Mouse (Mus musculus) hindbrain, embryonic 11.5 days (tissue): ENCODE results near the gene Thbs4. TPM values are rescaled to one million over a fixed set of nuclear protein-coding genes. Genes with fewer than 3 reads are reported as not detected.

Experiments used
- ATAC-seq: fragments of 200-750 bp; cut with Nextera tagmentation; 2 replicates; pipeline ENCODE4 v1.8.0; 2017; ENCODE audit warnings: mild to moderate bottlenecking, moderate TSS enrichment, moderate library complexity; ENCODE audit not compliant: low FRiP score
- DNase-seq: peaks from one replicate; pipeline ENCODE4 v3.0.0-alpha.2; 2015; ENCODE audit warnings: low spot score
- H3K27ac ChIP-seq: fragments of 300-500 bp; sonication (generic); 2 replicates; pipeline ENCODE4 v1.5.1; 2014; ENCODE audit warnings: mild to moderate bottlenecking, low read depth, low read length
- H3K27me3 ChIP-seq: fragments of 300-500 bp; sonication (generic); 2 replicates; pipeline ENCODE4 v1.6.1; 2014; ENCODE audit warnings: mild to moderate bottlenecking, low read length, moderate library complexity, mixed read lengths; ENCODE audit not compliant: control insufficient read depth, insufficient read depth
- H3K36me3 ChIP-seq: fragments of 300-500 bp; sonication (generic); 2 replicates; pipeline ENCODE4 v1.6.1; 2014; ENCODE audit warnings: mild to moderate bottlenecking, low read length, moderate library complexity, mixed read lengths; ENCODE audit not compliant: control insufficient read depth, insufficient read depth
- H3K4me1 ChIP-seq: fragments of 300-500 bp; sonication (generic); replicated peaks from 2 replicates; pipeline ENCODE4 v1.6.1; 2014; ENCODE audit warnings: low read length, mixed read lengths; ENCODE audit not compliant: control insufficient read depth, insufficient read depth
- H3K4me2 ChIP-seq: fragments of 300-500 bp; sonication (generic); replicated peaks from 2 replicates; pipeline ENCODE4 v1.6.1; 2014; ENCODE audit warnings: mild to moderate bottlenecking, low read depth, low read length
- H3K4me3 ChIP-seq: fragments of 300-500 bp; sonication (generic); 2 replicates; pipeline ENCODE4 v1.5.1; 2014; ENCODE audit warnings: low read depth, low read length
- H3K9ac ChIP-seq: fragments of 300-500 bp; sonication (generic); 2 replicates; pipeline ENCODE4 v1.6.1; 2014; ENCODE audit warnings: low read depth, low read length
- H3K9me3 ChIP-seq: fragments of 300-500 bp; sonication (generic); 2 replicates; pipeline ENCODE4 v1.6.1; 2016; ENCODE audit warnings: low read length; ENCODE audit not compliant: control insufficient read depth
- WGBS: fragments of 180-500 bp; shearing (Covaris S2); extraction: QIAGEN DNeasy Blood & Tissue Kit; methylation state at CpG from one replicate; pipeline ENCODE4 v1.1.7; 2014; 5-methylcytosine and 5-hydroxymethylcytosine counted together
- polyA plus RNA-seq: library from polyadenylated mRNA; unstranded; fragments of >200 nt; fragmentation: Nextera tagmentation; extraction: Ambion mirVana; gene quantifications from 2 replicates; pipeline ENCODE4 v1.2.1, GENCODE M21; 2014

Gene Thbs4
- polyA plus RNA-seq, 1 experiment from 2014 or later, result 2.1 TPM

DNA sequence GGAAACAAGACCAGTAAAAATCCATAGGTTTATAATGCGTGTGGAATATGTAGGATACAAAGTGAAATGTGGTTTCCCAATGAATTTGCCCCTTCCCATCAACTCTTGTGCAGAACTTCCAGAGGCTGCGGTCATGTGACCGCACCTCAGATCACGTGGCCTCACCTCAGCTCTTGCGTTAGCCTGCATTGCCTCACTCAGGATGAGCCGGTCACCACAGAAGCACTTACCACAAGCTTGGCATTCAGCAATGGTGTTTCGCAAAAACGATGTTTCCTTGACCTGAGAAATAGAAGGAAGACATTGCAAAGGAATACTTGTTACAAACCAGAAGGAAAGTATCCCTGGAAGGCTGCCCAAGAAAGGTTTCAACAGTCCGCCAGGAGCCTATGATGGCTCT, 19.7 kb downstream of the Thbs4 start:
- no peak overlapping the region for H3K27ac ChIP-seq
- no peak overlapping the region for H3K4me3 ChIP-seq
- no peak overlapping the region for H3K9ac ChIP-seq
- H3K9me3 ChIP-seq, result no peaks in the 10 kb centered on the region
- no peak for DNase-seq
- H3K4me1 ChIP-seq, result no peaks in the 10 kb centered on the region
- H3K36me3 ChIP-seq, result no peaks in the 10 kb centered on the region
- WGBS, result 90% methylated on average over 9 of the region's 9 CpGs
- H3K27me3 ChIP-seq, result no peaks in the 10 kb centered on the region
- ATAC-seq, result no peak
- no peak overlapping the region for H3K4me2 ChIP-seq

DNA sequence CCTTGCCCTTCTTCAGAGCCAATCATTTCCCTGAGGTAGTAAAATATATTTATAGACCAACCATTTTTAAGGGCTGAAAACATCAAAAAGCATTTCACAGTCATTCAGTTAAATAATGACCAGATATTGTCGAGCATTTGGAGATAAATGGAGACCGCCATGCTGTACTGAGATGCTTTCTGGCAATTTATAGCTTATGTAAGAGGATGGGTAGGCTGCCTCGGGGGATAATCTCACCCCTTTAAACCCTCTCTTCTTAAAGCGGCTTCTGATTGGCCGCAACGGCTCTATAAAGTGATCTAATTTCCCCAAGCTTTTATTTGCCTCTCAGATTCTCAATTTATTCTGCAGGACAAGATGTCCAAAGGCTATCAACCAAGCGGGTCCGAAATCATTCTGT, 22.1 kb downstream of the Thbs4 start:
- no peaks in the 10 kb centered on the region for H3K27me3 ChIP-seq
- H3K4me1 ChIP-seq, result no peaks in the 10 kb centered on the region
- H3K9ac ChIP-seq, result no peak overlapping the region
- ATAC-seq (no peak), DNase-seq (no peak)
- WGBS, result 90% methylated on average over 8 of the region's 8 CpGs
- no peak overlapping the region for H3K27ac ChIP-seq
- H3K36me3 ChIP-seq, result no peaks in the 10 kb centered on the region
- no peaks in the 10 kb centered on the region for H3K9me3 ChIP-seq
- H3K4me2 ChIP-seq, result no peak overlapping the region
- H3K4me3 ChIP-seq, result no peak overlapping the region

DNA sequence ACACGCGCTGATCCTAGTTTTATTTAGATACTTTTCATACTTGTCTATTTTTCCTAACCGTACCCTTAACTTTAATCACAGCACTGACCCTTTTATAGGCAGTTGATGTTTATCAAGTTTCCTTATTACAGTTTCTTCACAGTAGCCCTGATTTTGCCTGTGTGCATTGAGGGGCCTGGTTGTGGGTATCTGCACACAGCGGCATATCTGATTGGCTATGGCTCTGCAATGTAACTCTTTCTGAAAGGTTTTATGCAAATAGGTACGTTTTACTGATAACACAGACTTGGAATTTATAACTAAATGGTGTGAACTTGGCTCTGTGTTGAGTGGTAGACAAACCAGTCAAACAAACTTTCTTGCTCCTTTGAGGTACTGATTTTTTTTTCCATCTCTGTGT, 23.1 kb downstream of the Thbs4 start:
- no peaks in the 10 kb centered on the region for H3K36me3 ChIP-seq
- H3K27me3 ChIP-seq, result no peaks in the 10 kb centered on the region
- no peak overlapping the region for H3K4me2 ChIP-seq
- no peaks in the 10 kb centered on the region for H3K9me3 ChIP-seq
- DNase-seq (no peak), ATAC-seq (no peak)
- H3K4me3 ChIP-seq, result no peak overlapping the region
- no peak overlapping the region for H3K9ac ChIP-seq
- H3K27ac ChIP-seq, result no peak overlapping the region
- H3K4me1 ChIP-seq, result no peaks in the 10 kb centered on the region
- 91% methylated on average over 5 of the region's 5 CpGs for WGBS

DNA sequence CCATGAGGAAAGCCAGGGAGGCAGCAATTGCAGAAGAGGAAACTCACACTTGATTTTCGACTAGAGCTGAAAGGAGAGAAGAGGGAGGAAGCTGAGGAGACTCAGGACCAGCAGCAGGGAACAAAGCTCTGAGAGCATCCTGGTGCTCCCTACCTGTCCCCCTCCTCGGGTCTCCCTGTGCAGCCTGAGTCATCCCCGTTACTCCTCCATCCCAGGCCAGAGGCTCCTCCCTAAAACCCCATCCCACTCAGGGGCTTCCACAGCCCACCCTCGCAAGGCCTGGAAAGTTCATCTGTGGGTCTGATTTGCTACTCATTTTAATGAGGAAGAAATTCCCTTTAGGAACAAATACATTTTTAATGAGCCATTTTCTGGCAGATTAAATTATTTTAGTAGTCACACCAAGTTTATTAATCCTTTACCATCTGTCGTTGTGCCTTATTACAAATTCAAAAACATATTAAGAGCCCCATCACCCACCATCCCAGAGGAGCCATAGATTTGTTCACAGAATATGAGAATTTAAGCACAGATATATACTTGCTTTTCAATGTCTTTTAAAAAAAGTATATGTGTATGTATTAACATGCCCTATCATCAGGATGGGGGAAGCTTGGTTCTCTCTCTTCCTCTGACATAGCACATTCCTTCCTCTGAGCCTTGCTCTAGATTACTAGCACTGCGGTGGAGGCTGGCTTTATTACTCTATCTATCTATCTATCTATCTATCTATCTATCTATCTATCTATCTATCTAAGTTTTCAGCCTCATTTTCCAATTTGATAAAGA, 29.0 kb downstream of the Thbs4 start:
- whole genome bisulfite sequencing, result 84% methylated on average over 6 of the region's 6 CpGs
- no peak for ATAC-seq
- no peaks in the 10 kb centered on the region for H3K36me3 ChIP-seq
- H3K27me3 ChIP-seq, result no peaks in the 10 kb centered on the region
- no peaks in the 10 kb centered on the region for H3K9me3 ChIP-seq
- H3K27ac ChIP-seq, result no peak overlapping the region
- H3K4me1 ChIP-seq, result no peaks in the 10 kb centered on the region
- no peak overlapping the region for H3K4me2 ChIP-seq
- DNase-seq, result no peak
- H3K9ac ChIP-seq, result no peak overlapping the region
- no peak overlapping the region for H3K4me3 ChIP-seq

DNA sequence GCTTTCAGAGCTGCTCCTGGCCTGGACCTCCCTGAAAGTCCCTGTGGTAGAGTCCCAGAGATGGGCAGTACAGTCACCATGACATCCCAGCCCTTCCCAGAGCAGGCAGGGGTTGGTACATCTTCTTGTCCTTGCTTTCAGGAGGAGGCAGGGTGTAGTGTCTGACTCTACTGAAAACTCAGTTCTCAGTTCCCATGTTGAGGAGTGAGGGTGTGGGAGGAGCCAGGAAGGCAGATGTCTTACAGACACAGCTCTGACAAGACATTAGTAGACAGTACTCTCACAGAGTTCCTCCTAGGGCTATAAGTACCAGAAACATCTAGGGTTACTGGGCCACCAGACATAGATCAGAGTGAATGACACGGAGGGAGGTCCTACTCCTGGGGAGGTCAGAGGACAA, 32.3 kb downstream of the Thbs4 start:
- Histone ChIP-seq H3K4me2 (no peak overlapping the region), H3K9me3 (no peaks in the 10 kb centered on the region), H3K9ac (no peak overlapping the region), H3K27ac (no peak overlapping the region), H3K36me3 (no peaks in the 10 kb centered on the region), H3K4me1 (no peaks in the 10 kb centered on the region), H3K4me3 (no peak overlapping the region), H3K27me3 (no peaks in the 10 kb centered on the region)
- WGBS, result 64% methylated on average over 1 of the region's 1 CpGs
- no peak for ATAC-seq
- DNase-seq, result no peak

DNA sequence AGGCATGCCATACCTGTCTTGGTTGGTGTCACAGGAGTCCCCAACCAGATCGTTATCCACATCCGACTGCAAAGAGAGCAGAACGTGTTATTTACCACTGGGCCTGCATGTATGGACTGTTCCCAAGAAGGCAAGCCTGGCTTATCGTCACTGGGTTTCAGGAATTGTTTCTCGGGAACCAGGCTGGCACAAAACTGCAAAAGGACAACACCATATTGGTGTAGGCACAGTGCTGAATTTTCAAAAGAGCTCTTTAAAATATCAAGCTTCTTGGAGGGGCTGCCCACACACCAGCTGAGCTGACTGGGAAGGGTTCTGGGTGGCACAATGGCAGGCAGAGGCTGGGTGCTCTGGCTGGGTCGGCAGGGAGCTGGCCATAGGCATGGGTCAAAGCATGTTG, 34.1 kb downstream of the Thbs4 start:
- H3K9ac ChIP-seq, result no peak overlapping the region
- no peak for DNase-seq
- H3K9me3 ChIP-seq, result no peaks in the 10 kb centered on the region
- H3K4me2 ChIP-seq, result no peak overlapping the region
- no peaks in the 10 kb centered on the region for H3K4me1 ChIP-seq
- H3K4me3 ChIP-seq, result no peak overlapping the region
- WGBS, result 92% methylated on average over 6 of the region's 6 CpGs
- H3K27ac ChIP-seq, result no peak overlapping the region
- ATAC-seq, result no peak
- no peaks in the 10 kb centered on the region for H3K27me3 ChIP-seq
- H3K36me3 ChIP-seq, result no peaks in the 10 kb centered on the region

DNA sequence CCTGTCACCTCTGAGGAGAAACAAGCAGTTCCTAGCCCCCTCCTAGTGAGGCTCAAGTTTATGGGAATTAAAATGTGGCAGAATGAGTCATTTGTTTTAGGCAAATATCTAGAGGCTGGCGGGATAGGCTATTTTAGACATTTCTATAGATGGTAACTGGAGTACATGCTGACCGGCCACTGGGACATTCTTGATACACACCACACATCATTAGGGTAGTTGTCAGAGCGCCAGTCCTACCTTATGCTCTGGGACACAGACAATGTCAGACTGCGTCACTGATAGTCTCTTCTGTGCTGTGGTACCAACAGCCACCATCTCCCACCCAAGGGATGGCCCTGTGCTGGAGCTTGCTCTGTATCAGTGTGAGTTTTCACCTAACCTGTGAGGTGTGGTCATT, 35.5 kb downstream of the Thbs4 start:
- Histone ChIP-seq H3K36me3 (no peaks in the 10 kb centered on the region), H3K4me1 (no peaks in the 10 kb centered on the region), H3K27ac (no peak overlapping the region), H3K9ac (no peak overlapping the region), H3K4me3 (no peak overlapping the region), H3K4me2 (no peak overlapping the region), H3K27me3 (no peaks in the 10 kb centered on the region), H3K9me3 (no peaks in the 10 kb centered on the region)
- WGBS, result 94% methylated on average over 4 of the region's 4 CpGs
- ATAC-seq (no peak), DNase-seq (no peak)

DNA sequence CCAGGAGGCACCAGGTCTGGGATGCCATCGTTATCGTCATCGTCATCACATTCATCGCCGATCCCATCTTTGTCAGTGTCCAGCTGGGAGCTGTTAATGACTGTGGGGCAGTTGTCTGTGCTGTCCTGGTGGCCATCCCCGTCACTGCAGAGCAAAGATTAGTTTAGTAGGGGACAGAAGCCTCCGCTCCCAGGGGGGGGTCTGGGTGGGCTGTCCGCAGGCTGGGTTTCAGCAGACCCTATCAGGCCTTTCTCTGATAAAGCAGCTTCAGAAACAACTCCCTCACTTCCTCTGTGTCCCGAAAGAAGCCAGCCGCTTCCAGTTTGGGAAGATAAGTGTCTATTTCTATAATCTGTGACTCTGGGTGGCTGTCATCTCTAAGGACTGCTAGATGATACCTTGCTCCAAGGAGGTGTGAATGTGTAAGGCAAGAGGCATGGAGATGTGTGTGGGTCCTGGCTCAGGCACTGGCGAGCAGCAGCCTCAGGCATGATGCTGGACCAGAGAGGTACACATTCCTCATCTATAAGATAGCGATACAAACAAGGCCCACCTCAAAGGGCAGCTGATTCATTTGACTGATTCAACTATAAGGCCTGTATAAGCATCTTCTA, 36.5 kb downstream of the Thbs4 start:
- no peak overlapping the region for H3K4me3 ChIP-seq
- H3K9me3 ChIP-seq, result no peaks in the 10 kb centered on the region
- DNase-seq (no peak), ATAC-seq (no peak)
- no peak overlapping the region for H3K9ac ChIP-seq
- no peak overlapping the region for H3K27ac ChIP-seq
- H3K36me3 ChIP-seq, result no peaks in the 10 kb centered on the region
- H3K4me1 ChIP-seq, result no peaks in the 10 kb centered on the region
- no peaks in the 10 kb centered on the region for H3K27me3 ChIP-seq
- no peak overlapping the region for H3K4me2 ChIP-seq
- WGBS, result 88% methylated on average over 12 of the region's 12 CpGs

DNA sequence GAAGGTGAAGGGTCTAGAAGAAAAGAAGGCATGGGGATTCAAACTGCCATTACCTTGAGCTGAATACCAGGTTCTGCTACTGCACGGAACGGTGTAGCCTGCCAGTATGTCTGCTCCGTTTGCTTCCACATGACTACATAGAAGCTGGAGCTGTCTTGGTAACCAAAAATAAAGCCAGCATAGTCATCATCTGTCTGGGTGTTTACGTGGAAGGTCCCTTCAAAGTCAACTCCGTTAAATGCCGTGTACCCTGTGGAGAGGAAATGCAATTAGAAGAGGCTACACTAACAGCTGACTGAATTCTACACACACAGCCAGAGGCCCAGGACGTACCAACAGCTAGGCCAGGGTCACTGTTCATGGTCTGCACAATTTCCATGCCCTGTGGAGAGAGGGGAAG, 39.6 kb downstream of the Thbs4 start:
- Histone ChIP-seq H3K27me3 (no peaks in the 10 kb centered on the region), H3K4me2 (no peak overlapping the region), H3K4me3 (no peak overlapping the region), H3K36me3 (no peaks in the 10 kb centered on the region), H3K9me3 (no peaks in the 10 kb centered on the region), H3K9ac (no peak overlapping the region), H3K27ac (no peak overlapping the region), H3K4me1 (no peaks in the 10 kb centered on the region)
- ATAC-seq (no peak), DNase-seq (no peak)
- WGBS, result 78% methylated on average over 7 of the region's 7 CpGs
